Mouse (Mus musculus): ENCODE results near the gene Gm10300. TPM values are rescaled to one million over a fixed set of nuclear protein-coding genes. Genes with fewer than 3 reads are reported as not detected.

Gm10300 gene
- total RNA-seq, 1 experiment from 2014 or later: 0.19 TPM

- DNase-seq: no peak
These were observed 22.9 kb upstream of the Gm10300 start for GRCm38 (mm10) chr4:132051321-132052275.

DNA sequence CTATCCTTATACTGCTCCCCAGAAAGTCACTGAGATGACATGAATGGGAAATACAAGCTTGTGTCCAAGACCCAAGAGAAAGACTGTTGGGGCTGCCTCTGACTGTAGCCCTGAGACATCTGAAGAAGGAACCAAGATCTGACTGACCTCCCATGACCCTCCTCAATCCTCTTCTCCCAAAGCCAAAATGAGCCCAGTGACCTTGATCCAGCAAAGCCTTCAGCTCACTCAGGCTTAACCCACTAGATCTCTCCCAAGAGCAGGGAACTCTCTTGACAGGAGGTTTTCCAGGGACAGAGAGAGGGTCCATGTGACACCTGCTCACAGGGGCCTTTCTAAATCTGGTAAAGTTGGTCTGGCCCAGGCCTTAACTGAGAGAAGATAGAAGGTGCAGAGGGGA, 17.2 kb upstream of the Gm10300 start:
- DNase-seq: no peak

DNA sequence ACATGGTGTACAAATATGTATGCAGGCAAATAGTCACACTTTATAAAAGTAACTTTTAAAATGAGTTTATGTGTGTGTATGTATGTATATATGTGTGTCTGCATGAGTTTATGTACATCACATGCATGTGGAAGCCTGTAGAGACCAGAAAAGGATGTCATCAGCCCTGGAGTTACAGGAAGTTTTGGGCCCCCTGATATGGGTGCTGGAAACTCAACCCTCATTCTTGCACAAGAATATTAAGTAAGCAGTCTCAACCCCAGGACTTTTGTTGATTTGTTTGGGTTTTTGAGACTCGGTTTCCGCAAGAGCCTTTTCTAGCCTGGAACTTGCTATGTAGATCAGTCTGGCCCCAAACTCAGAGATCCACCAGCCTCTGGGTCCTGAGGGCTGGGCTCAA, 15.0 kb upstream of the Gm10300 start:
- DNase-seq: no peak

- no peak for DNase-seq
These were observed 14.3 kb upstream of the Gm10300 start for GRCm38 (mm10) chr4:132060040-132060832.

GRCm38 (mm10) chr4:132062289-132062688, 12.2 kb upstream of the Gm10300 start:
- DNase-seq: no peak

DNA sequence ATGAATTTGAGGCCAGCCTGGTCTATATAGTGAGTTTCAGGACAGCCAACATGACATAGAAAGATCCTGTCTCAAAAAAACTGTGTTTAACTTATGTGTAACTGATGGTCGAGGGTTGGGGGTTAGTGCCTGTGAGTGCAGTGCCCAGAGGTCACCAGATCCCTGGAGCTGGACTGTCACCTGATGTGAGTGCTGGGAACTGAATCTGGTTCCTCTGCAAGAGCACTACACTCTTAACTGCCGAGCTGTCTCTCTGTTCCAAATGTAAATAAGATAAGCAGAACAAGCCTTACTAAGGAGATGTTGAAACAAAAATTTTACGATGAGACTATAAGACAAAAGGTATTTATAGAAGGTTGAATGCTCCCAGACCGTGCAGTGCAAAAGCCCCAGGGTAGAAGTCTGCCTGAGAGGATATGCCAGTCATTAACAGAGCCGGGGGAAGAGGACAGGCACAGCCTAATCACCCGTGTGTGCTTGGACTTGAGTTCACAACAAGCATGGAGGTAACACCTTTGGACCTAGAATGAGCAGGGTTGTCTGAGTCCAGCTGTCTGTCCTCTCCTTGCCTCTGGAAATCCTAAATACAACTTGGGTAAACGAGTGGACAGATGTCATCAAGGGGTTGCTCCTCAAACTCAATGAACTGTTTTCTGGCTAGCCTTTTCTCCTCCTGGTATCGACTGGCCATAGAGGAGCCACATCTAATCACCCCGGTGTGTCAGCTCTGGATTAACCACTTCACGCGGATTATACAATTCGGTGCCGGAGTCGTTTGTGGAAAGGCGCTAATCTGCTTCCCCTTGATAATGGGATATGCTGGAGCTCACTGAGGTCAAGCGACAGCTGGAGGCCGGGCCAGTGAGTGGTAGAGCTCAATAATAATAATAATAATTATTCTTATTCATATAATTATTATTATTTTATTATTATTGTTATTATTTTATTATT, 11.3 kb upstream of the Gm10300 start:
- no peak for DNase-seq

GRCm38 (mm10) chr4:132064550-132064949, 9.9 kb upstream of the Gm10300 start:
- DNase-seq: peak; percentile 37

DNA sequence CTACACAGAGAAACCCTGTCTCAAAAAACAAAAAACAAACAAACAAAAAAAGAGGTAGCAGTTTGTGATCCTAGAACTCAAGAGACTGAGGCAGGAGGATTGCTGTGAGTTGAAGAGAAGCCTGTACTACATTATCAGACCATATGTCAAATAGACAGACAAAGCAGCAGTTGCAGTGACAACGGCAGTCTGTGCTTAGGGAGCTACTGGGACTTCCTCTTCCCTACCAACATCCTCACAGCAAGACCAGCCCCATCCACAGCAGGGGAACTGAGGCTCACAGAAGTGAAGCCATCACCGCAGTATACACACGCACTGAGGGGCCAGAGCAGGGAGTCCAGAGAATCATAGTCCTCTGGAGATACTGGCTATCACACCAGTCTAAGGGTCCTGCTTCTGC, 8.9 kb upstream of the Gm10300 start:
- no peak for DNase-seq

- peak; percentile 88 for DNase-seq
These were observed 8.3 kb upstream of the Gm10300 start for GRCm38 (mm10) chr4:132066101-132066773.

- no peak for DNase-seq
These were observed 7.2 kb upstream of the Gm10300 start for GRCm38 (mm10) chr4:132067112-132067937.

DNA sequence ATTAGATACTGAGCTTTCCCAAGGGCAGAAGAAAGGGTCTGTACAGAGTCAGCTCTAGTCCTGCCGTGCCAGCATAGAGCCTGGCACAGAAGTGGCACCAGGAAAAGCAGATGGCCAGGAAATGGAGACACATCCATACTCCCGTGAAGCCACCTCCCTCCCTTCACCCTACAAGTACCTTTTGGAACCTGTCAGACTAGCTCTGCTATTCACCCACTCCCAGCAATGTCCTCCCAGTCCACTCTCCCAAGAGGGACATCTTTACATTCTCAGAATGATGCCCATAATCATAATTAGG, 6.6 kb upstream of the Gm10300 start:
- DNase-seq: no peak

DNA sequence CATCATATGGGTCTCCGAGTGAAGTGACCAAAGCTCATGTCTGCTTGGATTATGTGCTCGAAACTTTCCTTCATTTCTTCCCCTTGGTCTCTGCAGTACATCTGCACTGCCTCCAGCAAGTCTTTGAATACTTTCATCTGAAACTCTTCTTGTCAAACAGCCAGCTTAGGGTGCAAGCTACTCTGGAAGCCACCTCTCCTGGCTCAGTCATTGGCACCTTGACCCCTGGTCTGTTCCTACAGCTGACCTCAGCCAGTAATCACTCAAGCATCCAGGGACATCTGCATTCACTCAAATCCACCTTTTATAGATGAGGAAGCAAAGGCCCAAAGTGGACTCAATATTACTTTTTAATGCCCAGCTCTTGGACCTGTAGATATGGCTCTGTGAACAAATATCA, 2.8 kb upstream of the Gm10300 start:
- no peak for DNase-seq

DNA sequence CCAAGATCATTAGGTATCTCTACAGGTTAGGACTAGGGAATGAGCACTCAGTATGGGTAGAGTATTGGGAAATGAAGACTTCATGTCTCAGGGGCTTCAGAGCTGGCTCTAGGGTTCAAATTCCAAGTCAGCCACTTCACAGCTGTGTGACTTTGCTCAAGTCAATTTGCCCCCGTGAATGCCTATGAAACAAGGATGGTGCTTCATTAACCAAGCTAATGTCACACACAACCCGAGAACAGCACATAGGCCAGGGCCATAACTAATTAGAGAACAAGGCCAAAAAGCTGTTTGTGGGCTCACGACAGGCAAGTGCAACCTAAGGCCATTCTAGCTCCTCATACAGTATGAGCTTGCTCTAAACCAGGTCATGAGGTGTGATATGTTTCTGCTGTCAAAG, 2.3 kb upstream of the Gm10300 start:
- no peak for DNase-seq

DNA sequence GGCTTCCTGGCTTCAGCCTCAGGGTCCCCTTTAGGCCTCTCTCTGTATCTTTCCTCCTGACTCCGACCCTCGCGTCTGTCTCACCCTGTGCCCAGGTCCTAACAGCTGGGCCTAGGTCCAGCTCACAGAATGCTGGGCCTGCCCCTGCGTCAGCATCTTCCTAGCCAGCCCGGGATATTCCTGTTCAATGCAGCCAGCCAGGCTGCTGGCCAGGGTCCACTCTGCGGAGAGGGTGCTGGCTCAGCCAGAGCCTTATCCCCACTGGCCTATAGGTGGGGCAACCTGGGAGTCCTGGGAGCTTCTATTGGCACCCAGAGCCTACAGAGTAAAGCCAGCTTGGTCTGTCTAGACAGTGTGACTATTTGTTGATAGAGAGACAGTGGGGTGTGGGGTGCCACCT, 1.6 kb upstream of the Gm10300 start:
- peak; percentile 51 for DNase-seq

DNA sequence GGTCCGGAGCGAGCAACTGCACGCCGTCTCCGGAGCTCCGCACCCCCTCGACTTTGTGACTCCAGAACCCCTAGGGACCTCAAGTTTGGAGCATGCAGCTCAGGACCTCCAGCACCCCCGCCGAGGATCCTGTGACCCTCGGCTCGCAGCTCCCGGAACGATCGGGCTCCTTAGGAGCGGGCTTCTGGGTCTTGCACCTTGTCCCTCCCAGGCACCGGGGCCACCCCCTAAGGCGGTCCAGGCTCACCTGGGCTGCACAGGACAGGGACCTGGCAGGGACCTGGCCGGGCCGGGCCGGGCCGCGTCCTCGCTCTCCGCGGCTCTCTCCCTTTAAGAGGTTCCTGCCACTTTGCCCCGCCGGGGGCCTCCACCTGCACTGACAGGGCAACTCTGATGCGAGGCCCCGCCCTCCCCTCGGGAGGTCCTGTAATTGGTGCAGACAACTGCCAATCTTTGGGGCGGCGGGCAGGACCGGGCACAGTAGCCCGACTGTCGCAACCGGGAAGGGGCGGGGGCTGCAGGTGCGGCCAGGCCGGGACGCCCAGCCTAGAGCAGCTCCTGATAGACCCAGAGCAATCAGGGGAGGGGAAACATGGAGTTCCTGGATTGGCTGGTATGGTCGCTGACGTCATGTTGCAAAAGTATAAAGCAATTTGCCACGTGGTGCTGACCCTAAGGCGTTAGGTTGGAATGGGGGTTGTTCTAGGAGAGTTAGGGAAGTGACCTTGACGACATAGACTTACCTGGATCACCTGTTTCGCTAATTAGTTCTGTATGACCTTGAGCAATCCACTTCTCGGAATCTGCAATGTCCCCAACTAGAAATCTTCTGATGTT, 654 bp downstream of the Gm10300 start, which contains the start of gene Epb41:
Gene Epb41 (minus strand): TSS at position 389 of the 837 bp plus-strand sequence.
- peak; percentile 99 for DNase-seq

DNA sequence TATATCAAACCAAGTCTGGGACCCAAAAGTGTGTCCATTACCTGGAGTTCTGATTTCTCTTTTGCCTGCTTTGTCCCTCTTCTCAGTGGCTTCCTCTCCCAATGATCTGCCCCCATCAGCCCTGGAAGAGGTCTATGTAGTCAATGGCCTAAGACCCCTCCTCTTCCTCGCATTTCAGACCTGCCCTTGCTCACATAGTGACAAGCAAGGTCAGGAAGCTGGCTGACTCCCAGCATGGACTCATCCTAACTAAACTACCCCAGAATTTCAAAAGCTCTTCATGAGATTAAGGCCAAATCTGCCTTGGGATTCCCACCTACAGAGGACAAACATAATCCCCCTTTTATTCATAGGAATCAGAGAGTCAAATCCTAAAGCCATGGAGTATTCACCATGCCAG, 1.3 kb downstream of the Gm10300 start:
- DNase-seq: no peak

DNA sequence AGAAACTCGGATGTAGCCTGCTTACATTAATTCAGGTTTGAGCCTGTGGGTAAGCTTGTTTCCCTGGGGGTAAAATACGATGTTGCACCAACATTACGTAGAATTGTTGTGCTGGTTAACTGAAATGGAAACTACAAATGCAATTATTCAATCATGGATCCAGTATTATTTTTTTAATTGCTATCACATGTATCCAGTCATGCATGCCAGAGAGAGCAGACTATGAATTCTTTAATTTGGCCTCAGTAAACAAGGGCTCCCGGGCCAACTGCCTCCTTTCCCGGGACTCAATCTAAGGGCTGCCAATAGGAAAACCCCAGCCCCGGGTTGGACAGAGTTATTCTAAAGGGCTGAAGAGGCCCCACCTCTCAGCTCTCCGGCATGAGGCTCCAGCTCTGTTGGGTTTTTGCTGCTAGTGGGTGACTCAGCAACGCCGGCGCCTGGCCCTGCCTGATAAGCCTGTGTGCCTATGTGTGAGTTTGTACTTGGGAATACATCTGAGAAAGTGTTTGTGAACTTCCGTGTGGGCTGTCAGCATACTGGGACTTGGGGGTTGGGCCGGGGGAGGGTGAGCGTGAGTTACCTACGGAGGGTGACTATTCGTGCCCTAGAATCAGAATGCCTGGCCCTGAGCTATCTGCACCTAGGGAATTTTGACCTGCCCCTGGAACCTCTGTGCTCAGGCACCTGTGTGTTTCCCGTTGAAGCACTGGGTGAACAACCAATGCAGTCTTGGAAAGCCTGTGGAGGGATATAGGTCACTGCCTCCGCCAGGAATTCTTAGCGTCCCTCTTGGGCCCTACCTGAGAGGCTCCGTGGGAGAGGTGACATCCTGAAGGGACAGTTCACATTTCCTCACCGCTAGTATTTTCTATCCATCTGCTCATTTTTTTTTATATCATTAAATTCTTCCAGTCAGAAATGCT, 2.2 kb downstream of the Gm10300 start:
- peak; percentile 74 for DNase-seq

- DNase-seq: no peak
These were observed 2.9 kb downstream of the Gm10300 start for GRCm38 (mm10) chr4:132077445-132077844.

DNA sequence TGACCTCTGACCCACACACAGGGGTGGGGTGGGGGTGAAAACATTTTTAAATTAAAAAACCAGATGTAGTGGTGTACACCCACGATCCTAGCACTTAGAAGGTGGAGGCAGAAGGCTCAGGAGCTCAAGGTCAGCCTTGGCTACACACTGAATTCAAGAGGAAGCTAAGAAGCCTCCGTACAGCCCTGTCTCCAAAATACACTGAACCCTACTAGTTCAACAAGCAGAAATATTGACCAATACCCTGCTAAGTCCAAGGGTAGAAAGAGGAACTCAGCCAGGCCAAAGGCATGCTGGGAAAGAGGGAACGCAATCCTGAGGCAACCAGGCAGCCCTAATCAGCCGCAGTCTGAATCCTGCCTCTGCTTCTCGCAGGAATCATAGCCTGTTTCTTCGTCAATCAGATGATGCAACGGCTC, 3.8 kb downstream of the Gm10300 start:
- peak; percentile 57 for DNase-seq
